Mouse (Mus musculus) thymus, adult 2 months (tissue): Measurements from ENCODE around the gene Zpbp2.

Source experiments
- CTCF ChIP-seq: fragments of 200-500 bp; IDR thresholded peaks from 2 replicates; pipeline ENCODE4 v1.5.1; 2012; ENCODE audit warnings: mild to moderate bottlenecking, control low read depth, low read length, moderate library complexity, borderline replicate concordance; ENCODE audit not compliant: control insufficient read depth, poor library complexity, insufficient read depth; ENCODE audit errors: extremely low read depth
- POLR2A ChIP-seq: fragments of 200-500 bp; IDR thresholded peaks from 2 replicates; pipeline ENCODE4 v1.6.1; 2012; ENCODE audit warnings: mild to moderate bottlenecking, low read length, control low read depth, moderate library complexity; ENCODE audit not compliant: control insufficient read depth, poor library complexity, insufficient read depth; ENCODE audit errors: extremely low read depth

DNA sequence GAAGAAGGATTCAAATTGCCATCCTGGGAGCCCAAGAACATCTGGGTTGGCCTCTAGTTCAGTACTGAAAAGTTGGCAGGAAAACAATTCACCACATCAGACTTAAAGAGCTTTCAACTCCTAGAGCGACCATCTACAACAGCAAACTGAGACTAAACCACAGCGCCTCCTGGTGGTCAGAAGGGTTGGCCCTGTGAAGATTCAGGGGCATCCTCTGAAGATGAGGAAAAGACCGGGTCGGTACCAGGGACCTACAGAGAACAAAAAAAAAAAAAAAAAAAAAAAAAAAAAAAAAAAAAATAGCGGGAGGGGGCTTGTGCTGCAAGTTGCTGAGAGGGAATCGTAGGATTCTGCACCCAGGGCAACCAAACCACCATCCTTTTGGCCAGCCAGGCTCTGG lies 46.5 kb downstream of the Zpbp2 start:
- TF ChIP-seq CTCF (no peak), POLR2A (no peak)
